Mouse (Mus musculus) liver, adult 2 months (tissue): ENCODE measurements at regions not wholly inside any gene's neighbourhood (a gene's known extent, or its start where the extent isn't known, plus 50 kb on each side); places are given as distances from the start of the nearest gene placed in this dataset.

Experiments
- CTCF ChIP-seq: fragments of 200-500 bp; IDR thresholded peaks from 2 replicates; pipeline ENCODE4 v1.5.1; 2011; ENCODE audit warnings: low read depth, low read length, control low read depth
- POLR2A ChIP-seq: fragments of 200-500 bp; IDR thresholded peaks from 2 replicates; pipeline ENCODE4 v1.6.1; 2011; ENCODE audit warnings: low read length, control low read depth; ENCODE audit not compliant: insufficient read depth; ENCODE audit errors: extremely low read depth

- TF ChIP-seq CTCF (no peak), POLR2A (no peak)
These were observed 1064.5 kb downstream of the Basp1 start for GRCm38 (mm10) chr15:24348975-24349560.
